Mouse (Mus musculus) brain, embryonic 14.5 days (tissue): Measurements from ENCODE around the gene Oprl1.

Experiments
- CTCF ChIP-seq: fragments of 200-500 bp; IDR thresholded peaks from 2 replicates; pipeline ENCODE4 v1.5.1; 2012; ENCODE audit warnings: inconsistent platforms, mild to moderate bottlenecking, moderate library complexity, borderline replicate concordance; ENCODE audit not compliant: insufficient read depth, insufficient read length; ENCODE audit errors: extremely low read depth
- POLR2A ChIP-seq: fragments of 200-500 bp; IDR thresholded peaks from 2 replicates; pipeline ENCODE4 v1.6.1; 2012; ENCODE audit warnings: mild to moderate bottlenecking, inconsistent platforms, borderline replicate concordance; ENCODE audit not compliant: poor library complexity, insufficient read depth, insufficient read length, severe bottlenecking; ENCODE audit errors: extremely low read depth

DNA sequence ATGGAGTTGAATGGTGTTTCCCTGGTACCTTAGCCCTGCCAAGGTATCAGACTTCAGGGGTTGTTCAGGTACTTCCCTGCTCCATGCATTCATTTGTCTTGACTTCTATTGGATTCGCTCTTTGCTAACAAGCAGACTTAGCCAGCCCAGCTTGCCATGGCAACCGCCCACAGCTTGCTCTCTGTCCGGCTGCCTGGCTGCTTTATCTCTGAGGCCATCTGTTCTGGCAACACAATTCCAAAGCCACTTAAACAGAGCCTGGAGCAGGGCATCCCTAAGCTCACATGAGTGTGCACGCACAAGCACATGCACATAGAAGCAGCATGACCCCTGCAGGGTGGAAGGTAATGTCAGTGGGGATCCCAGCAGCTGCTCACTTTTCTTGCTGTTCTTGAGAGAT, 44.2 kb downstream of the Oprl1 start:
- no peak for TF ChIP-seq CTCF
- no peak for TF ChIP-seq POLR2A
